Mouse (Mus musculus): ENCODE measurements around the gene Pnn. TPM values are rescaled to one million over a fixed set of nuclear protein-coding genes. Genes with fewer than 3 reads are reported as not detected.

The Pnn gene
- polyA plus RNA-seq, 1 experiment from 2014 or later, result 68.6 TPM

Other genes with a start within 250 kb of the Pnn start
- gene Sec23a, start 54.9 kb upstream of the Pnn start, polyA plus RNA-seq (2016; fragmentation: Nextera tagmentation; extraction: Ambion mirVana), result 31.2 and 32.5 TPM in 2 replicates
- gene Gemin2, start 53.5 kb upstream of the Pnn start, polyA plus RNA-seq (2016; fragmentation: Nextera tagmentation; extraction: Ambion mirVana), result 27.3 and 28.2 TPM in 2 replicates
- gene Trappc6b, start 5.4 kb upstream of the Pnn start, polyA plus RNA-seq (2016; fragmentation: Nextera tagmentation; extraction: Ambion mirVana), result 54.4 and 55.3 TPM in 2 replicates
- 52.6 and 59.3 TPM in 2 replicates for gene Mia2, start 28.9 kb downstream of the Pnn start, polyA plus RNA-seq (2016; fragmentation: Nextera tagmentation; extraction: Ambion mirVana)
- gene Fbxo33, start 152.8 kb downstream of the Pnn start, polyA plus RNA-seq (2016; fragmentation: Nextera tagmentation; extraction: Ambion mirVana), result 12.5 and 14.6 TPM in 2 replicates